In genomic region chr8:110722414-110723011, GRCm38 (mm10) we compare ENCODE assay signal across 8 mouse cellular contexts. TPM values are rescaled to one million over a fixed set of nuclear protein-coding genes. Genes with fewer than 3 reads are reported as not detected.
A peak's percentile ranks its signal among the peaks of the same experiment; 100 is the strongest.
DNase-seq lines count a peak whose midpoint lies in the region; ATAC-seq and TF ChIP-seq lines count a peak whose summit lies in the region.

No protein-coding gene starts in this region.

- no peak for DNase-seq in kidney, adult 2 months
- DNase-seq in kidney, postnatal 4 days: no peak
- DNase-seq in embryonic facial prominence, embryonic 10.5 days (ENCODE audit: low spot score): no peak
- DNase-seq in layer of hippocampus, adult 8-10 months (ENCODE audit: low spot score in 2 of 2): no peak
- no peak for DNase-seq in adrenal gland, adult 18-20 months (ENCODE audit: low spot score in 2 of 2)

- H3K36me3 ChIP-seq in kidney, adult 2 months (ENCODE audit: control insufficient read depth, insufficient read depth, low read length): no peaks in the 10 kb centered on the region
- H3K36me3 ChIP-seq in embryonic facial prominence, embryonic 10.5 days (replicated peaks): peaks cover 45% of the 10 kb centered on the region
- H3K36me3 ChIP-seq in hindbrain, embryonic 13.5 days: peaks cover 30% of the 10 kb centered on the region
- H3K36me3 ChIP-seq in midbrain, embryonic 13.5 days: peaks cover 20% of the 10 kb centered on the region

- TF ChIP-seq CTCF in kidney, adult 2 months (conservative IDR thresholded peaks at IDR 0.05; ENCODE audit: insufficient read depth, insufficient read length, low read depth, low read length): no peak

- H3K4me1 ChIP-seq in kidney, adult 2 months (ENCODE audit: control insufficient read depth, insufficient read depth, low read length): no peaks in the 10 kb centered on the region
- H3K4me1 ChIP-seq in embryonic facial prominence, embryonic 10.5 days: peaks cover 88% of the 10 kb centered on the region
- peaks cover 81% of the 10 kb centered on the region for H3K4me1 ChIP-seq in hindbrain, embryonic 13.5 days (replicated peaks)
- H3K4me1 ChIP-seq in midbrain, embryonic 13.5 days (replicated peaks): peaks cover 77% of the 10 kb centered on the region

- H3K4me2 ChIP-seq in hindbrain, embryonic 13.5 days: peak overlapping the region; percentile 90
- H3K4me2 ChIP-seq in midbrain, embryonic 13.5 days (replicated peaks): peak overlapping the region; percentile 90

- WGBS in kidney, adult 2 months: 51% methylated on average over 11 of the region's 11 CpGs
- WGBS in embryonic facial prominence, embryonic 10.5 days: 56% methylated on average over 11 of the region's 11 CpGs
- WGBS in hindbrain, embryonic 13.5 days: 48% methylated on average over 11 of the region's 11 CpGs
- WGBS in midbrain, embryonic 13.5 days: 48% methylated on average over 11 of the region's 11 CpGs

- H3K9me3 ChIP-seq in embryonic facial prominence, embryonic 10.5 days: no peaks in the 10 kb centered on the region
- no peaks in the 10 kb centered on the region for H3K9me3 ChIP-seq in hindbrain, embryonic 13.5 days
- H3K9me3 ChIP-seq in midbrain, embryonic 13.5 days: no peaks in the 10 kb centered on the region

- H3K27ac ChIP-seq in kidney, adult 2 months (ENCODE audit: insufficient read depth, low read depth, low read length): no peak overlapping the region
- H3K27ac ChIP-seq in embryonic facial prominence, embryonic 10.5 days (replicated peaks): peak overlapping the region; percentile 94
- peak overlapping the region; percentile 96 for H3K27ac ChIP-seq in hindbrain, embryonic 13.5 days
- peak overlapping the region; percentile 94 for H3K27ac ChIP-seq in midbrain, embryonic 13.5 days

- H3K4me3 ChIP-seq in kidney, adult 2 months (ENCODE audit: insufficient read depth, low read depth, low read length): peak overlapping the region; percentile 57
- peak overlapping the region; percentile 89 for H3K4me3 ChIP-seq in embryonic facial prominence, embryonic 10.5 days
- H3K4me3 ChIP-seq in hindbrain, embryonic 13.5 days: peak overlapping the region; percentile 82
- peak overlapping the region; percentile 72 for H3K4me3 ChIP-seq in midbrain, embryonic 13.5 days (replicated peaks)

- peak overlapping the region; percentile 99 for H3K9ac ChIP-seq in hindbrain, embryonic 13.5 days
- peak overlapping the region; percentile 86 for H3K9ac ChIP-seq in midbrain, embryonic 13.5 days (replicated peaks)

- no peak for TF ChIP-seq POLR2A in kidney, adult 2 months (IDR thresholded peaks at IDR 0.05; ENCODE audit: low read depth, low read length)

- no peak; the same call in 1 of the 2 replicates for ATAC-seq in hindbrain, embryonic 13.5 days (ENCODE audit: low FRiP score)
- ATAC-seq in midbrain, embryonic 13.5 days: peak; percentile 4; the same call in 1 of the 2 replicates
- ATAC-seq in granulocyte monocyte progenitor cell, adult 5-6 weeks (replicated peaks; ENCODE audit: poor library complexity, severe bottlenecking): no peak

- H3K27me3 ChIP-seq in kidney, adult 2 months (replicated peaks; ENCODE audit: control insufficient read depth, insufficient read depth, low read length): no peaks in the 10 kb centered on the region
- H3K27me3 ChIP-seq in embryonic facial prominence, embryonic 10.5 days (replicated peaks; ENCODE audit: low read depth, poor library complexity, severe bottlenecking): no peaks in the 10 kb centered on the region
- no peaks in the 10 kb centered on the region for H3K27me3 ChIP-seq in hindbrain, embryonic 13.5 days
- H3K27me3 ChIP-seq in midbrain, embryonic 13.5 days: no peaks in the 10 kb centered on the region

RNA-seq across cellular contexts. Expression of gene Mtss1l, which starts 1.2 kb away (rescaled TPM):
- polyA plus RNA-seq in kidney, adult 2 months (2012; rRNA removed): 23.0 and 25.2 TPM in 2 replicates
- 6.6 and 7.2 TPM in 2 replicates for polyA plus RNA-seq in embryonic facial prominence, embryonic 10.5 days (2016; fragmentation: Nextera tagmentation; extraction: Ambion mirVana)
- 19.0 and 20.4 TPM in 2 replicates for polyA plus RNA-seq in hindbrain, embryonic 13.5 days (2015; fragmentation: Nextera tagmentation; extraction: Ambion mirVana)
- 13.7 and 16.6 TPM in 2 replicates for polyA plus RNA-seq in midbrain, embryonic 13.5 days (2015; fragmentation: Nextera tagmentation; extraction: Ambion mirVana)
- 100 to 1,000 TPM; 209 to 246 (median 223) TPM for total RNA-seq in layer of hippocampus, adult 8-10 months (2022)
- total RNA-seq in adrenal gland, adult 18-20 months (2021): 10 to 100 TPM; 18.6 to 20.0 TPM
- total RNA-seq in granulocyte monocyte progenitor cell, adult 5-6 weeks (2014; fragmentation: Nextera tagmentation): 0.28 TPM in 1 of 2 replicates, not detected in the other
- 0.22 TPM in 1 of 2 replicates, not detected in the other for total RNA-seq in granulocyte monocyte progenitor cell, adult 5-6 weeks (2017)
